Mouse (Mus musculus): Measurements from ENCODE around the gene Il20rb.

Il20rb gene

GRCm38 (mm10) chr9:100486431-100486830 is at the start of gene Il20rb:
TSS of gene Il20rb (minus strand) at chr9:100486788.
- DNase-seq (ENCODE audit: low spot score in 2 of 2): no peak

DNA sequence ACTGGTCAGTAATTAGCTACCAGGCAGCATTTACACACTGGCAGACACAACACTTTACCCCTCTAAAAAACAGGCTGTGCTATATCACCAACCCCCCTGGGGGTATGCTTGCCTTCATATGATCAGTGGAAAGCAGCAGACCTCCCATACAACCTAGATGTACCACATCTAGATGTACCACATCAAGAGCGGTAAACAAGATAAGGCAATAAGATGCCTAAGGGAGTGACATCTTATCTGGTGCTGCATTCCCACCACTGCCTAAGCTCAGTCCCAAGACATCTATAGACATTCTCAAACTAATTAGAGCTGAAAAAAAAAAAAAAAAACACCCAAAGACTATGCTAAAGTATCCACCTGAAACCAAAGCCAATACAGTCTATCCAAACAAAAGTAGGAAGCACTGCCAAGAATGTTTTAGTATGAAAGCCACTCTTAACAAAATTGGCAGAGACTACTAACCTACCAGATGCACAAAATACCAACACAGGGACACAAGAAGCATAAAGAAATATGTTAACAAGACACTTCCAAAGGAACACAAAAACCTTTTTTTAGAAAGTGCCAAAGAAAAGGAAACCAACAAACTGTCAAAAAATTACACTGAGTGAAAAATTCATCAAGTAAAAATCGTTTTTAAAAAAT is 49.2 kb upstream of the Il20rb start:
- DNase-seq (ENCODE audit: low spot score in 2 of 2): no peak

DNA sequence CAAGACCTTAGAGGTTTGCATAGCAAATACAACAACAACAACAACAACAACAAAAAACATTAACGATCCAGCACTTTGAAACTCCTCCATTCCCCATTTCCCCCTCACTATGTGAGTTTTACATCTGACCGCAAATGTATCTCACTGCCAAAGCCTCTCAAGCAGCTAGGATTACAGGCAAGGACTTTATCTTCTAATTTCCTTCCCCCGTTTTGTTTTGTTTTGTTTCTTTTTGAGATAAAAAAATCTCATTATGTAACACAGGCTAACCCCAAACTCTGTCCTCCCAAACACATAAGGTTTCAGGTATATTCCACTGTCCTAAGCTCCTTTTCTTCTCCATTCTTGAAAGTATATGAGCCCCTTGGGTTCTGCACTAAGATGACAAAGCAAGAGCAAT is 48.1 kb upstream of the Il20rb start:
- DNase-seq (ENCODE audit: low spot score in 2 of 2): no peak

GRCm38 (mm10) chr9:100532847-100533505 is 46.4 kb upstream of the Il20rb start:
- DNase-seq (ENCODE audit: low spot score in 2 of 2): no peak

GRCm38 (mm10) chr9:100531296-100531695 is 44.7 kb upstream of the Il20rb start:
- no peak for DNase-seq (ENCODE audit: low spot score in 2 of 2)

GRCm38 (mm10) chr9:100525225-100525624 is 38.6 kb upstream of the Il20rb start:
- no peak for DNase-seq (ENCODE audit: low spot score in 2 of 2)

DNA sequence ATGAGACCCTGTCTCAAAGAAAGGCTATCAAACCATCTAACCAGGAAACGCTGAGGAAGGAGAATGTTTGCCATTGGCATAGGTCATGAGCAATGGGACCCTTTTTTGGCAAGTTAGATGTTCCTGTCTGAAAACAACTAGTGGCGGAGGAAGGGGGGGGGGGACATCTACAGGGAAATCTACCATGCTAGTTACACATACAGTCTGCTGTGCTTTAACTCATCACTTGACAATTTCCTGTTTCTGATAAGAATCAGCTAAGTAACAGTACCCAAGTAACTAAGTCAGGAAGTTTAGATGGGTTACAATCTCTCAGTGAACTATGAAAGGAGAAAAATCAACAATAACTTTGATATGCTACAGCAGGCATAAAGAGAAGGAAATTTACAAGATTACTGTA is 35.4 kb upstream of the Il20rb start:
- no peak for DNase-seq (ENCODE audit: low spot score in 2 of 2)

GRCm38 (mm10) chr9:100520586-100520985 is 34.0 kb upstream of the Il20rb start:
- DNase-seq (ENCODE audit: low spot score in 2 of 2): peak; percentile 37 to 51

DNA sequence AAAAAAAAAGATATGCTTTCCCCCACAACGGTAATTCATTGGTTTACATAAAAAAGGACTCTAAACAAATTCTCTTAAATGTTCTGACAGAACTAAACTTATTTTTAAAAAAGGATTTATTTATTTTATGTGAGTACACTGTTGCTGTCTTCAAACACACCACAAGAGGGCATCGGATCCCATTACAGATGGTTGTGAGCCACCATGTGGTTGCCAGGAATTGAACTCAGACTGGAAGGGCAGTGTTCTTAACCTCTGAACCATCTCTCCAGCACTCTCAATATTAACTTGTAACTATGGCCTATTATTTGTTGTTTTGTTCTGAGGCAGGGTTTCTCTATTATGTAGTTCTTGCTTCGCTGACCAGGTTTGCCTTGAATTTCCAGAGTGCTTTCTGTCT is 33.4 kb upstream of the Il20rb start:
- DNase-seq (ENCODE audit: low spot score in 2 of 2): no peak

DNA sequence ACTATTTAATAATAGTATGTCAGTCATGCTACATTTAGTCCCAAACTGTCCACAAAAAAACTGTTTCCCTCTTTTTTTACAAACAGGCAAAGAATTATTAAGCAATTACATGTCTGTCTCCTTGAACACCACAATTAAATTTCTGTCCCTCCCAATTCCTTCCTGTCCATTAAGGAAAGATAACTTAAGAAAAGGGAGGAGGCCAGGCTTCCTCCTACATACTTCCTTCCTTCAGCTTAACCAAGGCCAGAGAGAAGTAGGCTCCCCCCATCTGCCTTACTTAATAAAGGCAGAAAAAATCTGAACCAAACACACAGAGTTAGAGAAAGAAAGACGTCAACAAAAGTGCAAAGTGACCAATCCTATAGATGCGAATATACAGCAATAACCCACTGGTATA is 21.0 kb upstream of the Il20rb start:
- DNase-seq (ENCODE audit: low spot score in 2 of 2): no peak

- no peak for DNase-seq (ENCODE audit: low spot score in 2 of 2)
Measured at GRCm38 (mm10) chr9:100506652-100507051, 20.1 kb upstream of the Il20rb start.

DNA sequence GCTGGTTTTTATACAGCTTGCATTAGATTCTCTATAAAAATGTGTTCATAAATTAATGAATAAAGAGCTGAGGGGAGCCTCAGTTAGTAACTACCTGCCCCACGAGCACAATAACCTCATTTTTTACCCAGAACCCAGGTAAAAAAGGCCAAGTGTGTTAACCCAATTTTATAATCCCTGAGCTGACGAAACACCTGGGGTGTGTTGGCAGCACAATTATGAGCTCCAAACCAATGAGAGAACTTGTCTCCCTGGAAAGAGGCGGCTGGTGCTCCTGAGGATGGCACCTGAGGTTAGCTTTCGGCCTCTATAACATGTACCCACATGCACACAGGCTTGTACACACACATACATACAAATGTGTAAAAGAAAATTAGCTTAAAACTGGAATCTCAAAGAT is 18.9 kb upstream of the Il20rb start:
- DNase-seq (ENCODE audit: low spot score in 2 of 2): no peak

DNA sequence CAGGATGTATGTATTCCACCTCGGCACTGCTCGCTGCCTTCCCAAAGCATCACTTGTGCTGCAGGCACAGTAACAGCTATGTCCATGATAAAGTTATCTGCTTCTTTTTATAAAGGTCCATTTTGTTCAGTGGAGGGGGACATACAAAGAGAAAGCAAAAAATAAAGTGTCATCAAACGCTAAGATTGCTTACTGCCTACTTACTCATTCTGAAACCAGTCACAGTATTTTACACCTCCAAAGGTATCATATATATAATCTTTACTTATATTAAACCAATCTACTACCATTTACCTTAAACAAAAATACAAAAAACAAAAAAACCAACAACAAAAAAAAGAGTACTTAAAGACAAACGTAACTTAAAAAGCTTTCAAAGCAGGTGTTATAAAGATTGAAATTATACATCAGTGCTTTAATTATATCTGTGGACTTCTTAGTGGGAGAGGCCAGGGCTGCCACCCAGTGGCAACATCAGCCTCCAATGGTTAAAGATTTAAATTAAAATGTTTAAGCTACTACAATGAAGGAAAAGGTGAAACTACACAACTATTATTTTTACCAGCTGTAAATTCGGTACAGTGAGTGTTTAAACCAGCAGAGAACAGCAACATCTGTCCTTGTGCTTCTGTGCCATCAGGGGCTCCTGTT is 7.1 kb upstream of the Il20rb start:
- DNase-seq (ENCODE audit: low spot score in 2 of 2): no peak

DNA sequence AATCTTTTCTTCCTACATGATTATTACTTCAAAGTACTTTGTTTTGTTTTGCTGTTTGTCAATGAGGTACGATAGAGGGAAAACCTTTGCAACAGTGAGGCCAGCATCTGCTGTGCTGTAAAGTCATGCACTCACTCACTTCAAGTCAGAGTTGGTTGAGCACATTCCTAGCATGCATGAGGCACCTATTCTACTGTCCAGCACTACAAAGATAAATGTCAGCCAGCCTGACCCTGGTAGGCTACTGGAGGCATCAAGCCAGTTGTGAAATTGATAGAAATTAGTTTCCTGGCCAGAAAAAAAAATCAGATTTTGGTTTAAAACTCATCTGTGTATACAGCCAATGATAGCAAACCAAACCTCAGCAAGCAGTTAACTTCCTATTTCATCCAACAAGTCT is 4.8 kb upstream of the Il20rb start:
- DNase-seq (ENCODE audit: low spot score in 2 of 2): no peak

- no peak for DNase-seq (ENCODE audit: low spot score in 2 of 2)
Measured at GRCm38 (mm10) chr9:100488969-100489368, 2.4 kb upstream of the Il20rb start.

DNA sequence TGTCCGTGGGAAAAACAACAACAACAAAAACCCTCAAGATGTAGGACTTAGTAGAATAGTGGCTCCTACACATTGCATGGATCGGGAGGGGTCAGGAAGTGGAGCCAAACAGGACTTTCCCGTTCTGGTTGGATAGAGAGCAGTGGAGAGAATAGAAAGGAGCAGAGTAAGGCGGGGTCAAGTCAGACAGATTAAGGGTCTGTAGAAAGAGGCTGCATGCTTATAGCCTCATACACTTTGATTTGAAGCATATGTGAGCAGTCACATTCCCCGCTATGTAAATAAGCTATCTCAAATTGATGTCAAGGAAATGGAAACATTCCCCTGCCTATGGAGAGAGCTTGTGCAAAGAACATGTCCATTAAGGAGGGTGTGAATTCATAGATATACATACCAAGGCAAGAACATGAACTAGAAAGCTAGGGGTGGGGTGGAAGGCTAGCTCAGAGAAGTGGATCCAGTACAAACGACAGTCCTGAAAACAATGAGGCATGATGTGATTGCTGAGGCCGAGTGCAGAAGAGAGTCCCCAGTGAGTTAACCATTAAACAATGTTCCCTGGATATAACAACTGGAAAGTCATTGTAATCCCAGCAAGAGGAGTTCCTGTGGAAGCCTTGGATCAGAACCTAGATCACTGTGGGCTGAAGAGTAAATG is 1.6 kb upstream of the Il20rb start:
- DNase-seq (ENCODE audit: low spot score in 2 of 2): no peak

DNA sequence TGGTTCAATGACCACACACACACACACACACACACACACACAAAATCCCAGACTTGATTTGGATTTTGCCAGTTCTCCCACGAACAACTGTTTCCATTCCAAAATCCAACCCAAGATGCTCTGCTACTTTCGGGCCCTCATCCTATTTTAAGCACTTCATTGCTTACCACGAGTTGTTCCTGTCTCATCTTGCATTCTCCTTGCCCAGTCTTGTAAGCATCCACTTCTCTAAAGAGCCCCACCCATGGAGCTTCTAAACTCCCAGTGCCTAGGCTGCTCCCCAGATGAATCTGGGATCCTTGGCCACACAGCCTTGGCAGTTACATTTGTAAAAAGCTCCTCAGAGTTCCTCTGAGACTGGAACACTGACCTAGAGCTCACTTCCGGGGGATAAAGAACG is 3.3 kb downstream of the Il20rb start:
- no peak for DNase-seq (ENCODE audit: low spot score in 2 of 2)

DNA sequence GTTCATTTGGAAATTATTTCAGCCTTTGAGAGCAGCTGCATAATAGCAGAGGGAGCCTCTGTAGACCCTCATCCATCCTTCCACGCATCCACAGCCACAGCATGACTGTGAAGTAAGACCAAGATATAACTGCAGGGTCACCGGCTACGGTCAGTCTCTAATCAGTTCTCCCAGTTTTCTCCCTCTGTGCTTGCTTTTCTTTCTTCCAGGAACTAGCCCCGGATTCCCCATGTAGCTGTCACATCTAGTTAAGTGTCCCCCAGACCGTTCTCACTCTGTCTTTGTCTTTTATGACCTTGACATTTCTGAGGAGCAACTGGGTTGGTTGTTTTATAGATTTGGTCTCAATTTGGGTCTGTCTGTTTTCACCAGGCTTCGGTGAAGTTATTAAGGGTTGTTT is 5.0 kb downstream of the Il20rb start:
- DNase-seq (ENCODE audit: low spot score in 2 of 2): no peak

- DNase-seq (ENCODE audit: low spot score in 2 of 2): no peak
Measured at GRCm38 (mm10) chr9:100474056-100474455, 12.5 kb downstream of the Il20rb start.

DNA sequence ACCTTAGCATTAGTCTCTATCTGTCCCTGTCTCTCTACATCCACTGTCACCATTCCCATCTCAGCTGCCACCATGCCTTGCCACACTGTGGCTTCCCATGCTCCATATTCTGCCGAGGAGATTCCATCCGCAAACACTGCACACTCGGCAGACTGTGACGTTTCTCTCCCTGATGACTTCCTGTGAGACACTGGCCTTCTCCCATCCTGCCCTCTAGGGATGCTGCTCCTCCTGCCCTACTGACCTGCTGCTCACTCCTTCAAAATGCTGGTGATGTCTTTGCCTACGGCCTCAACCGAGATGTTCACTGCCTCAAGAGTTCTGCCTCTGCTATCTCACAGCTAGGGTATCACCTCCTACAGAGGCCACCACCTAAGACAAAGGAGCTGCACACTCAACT is 13.2 kb downstream of the Il20rb start:
- DNase-seq (ENCODE audit: low spot score in 2 of 2): no peak

GRCm38 (mm10) chr9:100472931-100473330 is 13.7 kb downstream of the Il20rb start:
- DNase-seq (ENCODE audit: low spot score in 2 of 2): no peak

DNA sequence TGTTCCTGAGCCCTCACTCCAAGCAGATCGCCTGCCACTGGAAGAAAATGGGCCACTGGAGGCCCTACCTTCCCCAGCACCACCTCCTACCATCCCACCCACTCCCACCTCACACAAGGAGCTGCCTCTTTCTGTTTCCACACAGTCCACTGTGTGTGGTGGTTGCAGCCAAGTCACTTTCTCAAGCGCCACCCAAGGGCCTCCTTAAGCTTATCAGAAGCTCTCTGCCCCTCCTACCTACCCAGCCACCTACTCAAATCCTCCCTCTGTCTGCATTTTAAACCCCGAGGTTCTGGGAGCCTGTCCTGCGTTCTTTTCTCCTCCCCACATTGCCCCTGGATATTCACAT is 15.0 kb downstream of the Il20rb start:
- DNase-seq (ENCODE audit: low spot score in 2 of 2): no peak
